Mouse (Mus musculus) testis, postnatal 14 days (tissue): ENCODE measurements at regions not wholly inside any gene's neighbourhood (a gene's known extent, or its start where the extent isn't known, plus 50 kb on each side); places are given as distances from the start of the nearest gene placed in this dataset.

Experiments
- DNase-seq: peaks from one replicate; pipeline ENCODE4 v3.0.0; 2021; ENCODE audit warnings: low spot score

GRCm38 (mm10) chr4:9218380-9218779 lies 979.5 kb upstream of the Car8 start:
- DNase-seq, result no peak

GRCm38 (mm10) chr4:9208606-9209005 lies 969.8 kb upstream of the Car8 start:
- DNase-seq, result no peak

DNA sequence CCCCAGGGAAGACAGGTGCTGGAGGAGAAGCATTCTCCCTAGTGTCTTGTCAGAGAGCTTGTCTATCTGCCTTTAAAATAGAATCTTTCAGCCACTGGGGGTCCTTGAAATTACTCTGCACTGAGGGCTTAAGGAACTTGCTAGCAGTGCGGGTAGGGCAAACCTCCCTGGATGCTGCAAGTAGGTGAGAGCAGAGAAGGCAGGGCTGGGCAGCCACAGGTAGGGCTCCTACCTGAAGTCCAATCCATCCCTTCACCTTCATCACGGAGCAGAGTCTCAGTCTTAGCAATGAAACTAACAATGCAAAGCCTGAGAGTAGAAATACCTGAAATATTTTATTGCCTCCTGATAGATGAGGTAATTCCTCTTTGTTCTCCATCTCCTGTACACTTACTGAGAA lies 961.2 kb upstream of the Car8 start:
- DNase-seq, result no peak

DNA sequence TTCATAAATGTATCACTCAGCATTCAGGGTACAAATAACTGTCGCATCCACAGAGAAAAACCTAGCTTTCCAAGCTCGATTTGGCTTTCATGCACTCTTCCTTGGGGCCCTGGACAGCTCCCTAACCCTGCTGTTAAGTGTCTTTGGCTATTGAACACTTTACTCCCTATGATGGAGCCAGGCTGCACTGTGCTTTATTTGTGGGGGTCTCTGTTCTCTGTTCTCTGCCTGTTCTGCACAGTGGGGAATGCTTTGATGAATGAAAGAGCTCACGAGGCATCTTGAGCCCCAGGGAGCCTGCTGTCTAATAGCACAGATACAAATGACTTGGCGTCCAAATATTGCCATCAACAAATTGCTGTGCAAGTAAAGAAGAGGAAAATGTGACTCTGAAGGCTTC lies 957.6 kb upstream of the Car8 start:
- DNase-seq, result no peak

GRCm38 (mm10) chr4:9193121-9193520 lies 954.3 kb upstream of the Car8 start:
- no peak for DNase-seq

GRCm38 (mm10) chr4:9185156-9185875 lies 946.5 kb upstream of the Car8 start:
- DNase-seq, result no peak

GRCm38 (mm10) chr4:9184451-9185121 lies 945.7 kb upstream of the Car8 start:
- no peak for DNase-seq

GRCm38 (mm10) chr4:9174365-9174764 lies 935.5 kb upstream of the Car8 start:
- no peak for DNase-seq

DNA sequence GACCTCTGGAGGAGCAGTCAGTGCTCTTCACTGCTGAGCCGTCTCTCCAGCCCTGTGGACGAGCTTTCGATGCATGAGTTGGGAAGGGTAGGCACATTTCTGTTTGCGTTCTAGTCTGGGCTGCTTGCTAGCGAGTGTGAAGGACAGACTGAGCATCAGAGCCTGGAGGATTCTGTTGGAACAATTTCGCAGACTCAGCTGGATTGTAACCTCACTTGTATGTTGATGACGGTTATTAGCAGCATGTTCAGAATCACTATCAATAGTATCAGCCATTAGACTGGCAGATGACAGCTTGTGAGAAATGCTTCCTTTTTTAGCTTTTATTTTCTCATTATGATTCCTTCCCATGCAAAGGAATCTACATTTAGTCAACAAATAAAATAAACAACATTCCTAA lies 923.5 kb upstream of the Car8 start:
- no peak for DNase-seq

- no peak for DNase-seq
Measured at GRCm38 (mm10) chr4:9161814-9162133, 922.9 kb upstream of the Car8 start.

DNA sequence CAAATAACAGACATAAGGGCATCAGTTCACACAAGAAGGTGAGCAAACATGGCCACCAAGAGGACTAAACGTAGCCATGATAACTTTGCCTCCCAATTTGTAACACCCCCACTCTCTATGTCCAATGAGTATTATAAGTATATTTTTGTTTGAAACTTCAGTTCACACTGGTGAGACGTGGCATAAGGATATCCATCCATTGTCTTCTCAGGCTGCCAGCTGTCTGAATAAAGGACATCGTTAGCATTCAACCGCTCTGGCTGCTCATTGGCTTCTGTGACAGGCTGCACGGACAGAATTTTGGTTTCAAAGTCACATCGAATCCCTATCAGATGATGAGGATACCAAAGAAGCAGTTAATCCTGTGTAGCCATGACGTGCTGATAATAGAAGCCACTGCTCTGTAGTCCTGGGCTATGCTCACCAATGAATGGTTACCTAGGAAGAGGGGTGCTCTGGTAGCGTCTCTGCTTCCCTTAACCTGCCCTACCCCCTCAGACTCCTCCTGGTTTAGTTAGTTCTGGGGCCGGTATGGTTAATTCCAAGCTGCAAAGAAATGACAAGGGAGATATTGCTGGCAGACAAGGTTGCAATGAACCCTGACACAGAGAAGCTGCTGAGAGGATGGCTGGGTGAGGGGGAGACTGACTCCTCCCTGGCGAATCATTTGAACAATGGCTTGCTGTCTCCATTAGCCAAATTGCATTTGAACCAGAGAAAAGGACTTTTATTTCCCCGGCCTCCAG lies 922.4 kb upstream of the Car8 start:
- DNase-seq, result no peak

GRCm38 (mm10) chr4:9147732-9148131 lies 908.9 kb upstream of the Car8 start:
- no peak for DNase-seq

DNA sequence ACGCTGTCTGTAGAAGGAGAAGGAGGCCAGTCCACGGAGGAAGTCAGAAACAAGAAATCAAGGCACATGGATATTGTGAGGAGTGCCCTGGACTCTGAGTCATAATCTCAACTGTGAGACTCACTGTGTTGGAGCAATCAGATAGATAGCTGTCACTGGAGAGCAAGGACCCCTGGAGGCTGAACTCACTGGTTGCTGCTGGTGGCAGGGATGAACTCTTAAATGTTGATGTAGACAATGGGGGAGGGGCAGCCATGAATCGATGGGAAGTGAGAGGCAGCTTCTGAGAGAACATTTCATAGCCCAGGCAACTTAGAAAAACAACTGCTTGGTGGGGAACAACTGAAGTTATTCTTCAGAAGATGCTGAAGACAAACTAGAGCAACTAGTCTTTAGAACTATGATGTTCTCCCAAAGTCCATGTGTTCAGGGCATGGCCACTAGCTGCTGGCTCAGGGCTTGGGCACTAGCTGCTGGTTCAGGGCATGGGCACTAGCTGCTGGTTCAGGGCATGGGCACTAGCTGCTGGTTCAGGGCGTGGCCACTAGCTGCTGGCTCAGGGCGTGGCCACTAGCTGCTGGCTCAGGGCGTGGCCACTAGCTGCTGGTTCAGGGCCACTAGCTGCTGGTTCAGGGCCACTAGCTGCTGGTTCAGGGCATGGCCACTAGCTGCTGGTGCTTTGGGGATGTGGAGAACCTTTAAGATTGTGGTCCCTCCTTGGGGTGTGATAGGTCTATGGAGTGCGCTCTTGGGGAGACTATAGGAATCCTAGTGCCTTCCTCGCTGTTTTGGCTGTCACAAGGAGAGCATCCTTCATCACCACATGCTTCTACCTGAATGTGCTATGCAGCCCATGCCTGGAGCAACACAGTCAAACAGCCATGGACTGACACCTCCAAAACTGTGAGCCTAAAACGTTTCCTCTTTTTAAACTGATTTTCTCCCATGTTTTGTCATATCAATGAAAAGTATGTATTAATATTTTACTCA lies 905.7 kb upstream of the Car8 start:
- DNase-seq, result no peak

GRCm38 (mm10) chr4:9143087-9143486 lies 904.2 kb upstream of the Car8 start:
- no peak for DNase-seq

GRCm38 (mm10) chr4:9141946-9142683 lies 903.3 kb upstream of the Car8 start:
- no peak for DNase-seq

GRCm38 (mm10) chr4:9140691-9141090 lies 901.9 kb upstream of the Car8 start:
- no peak for DNase-seq

DNA sequence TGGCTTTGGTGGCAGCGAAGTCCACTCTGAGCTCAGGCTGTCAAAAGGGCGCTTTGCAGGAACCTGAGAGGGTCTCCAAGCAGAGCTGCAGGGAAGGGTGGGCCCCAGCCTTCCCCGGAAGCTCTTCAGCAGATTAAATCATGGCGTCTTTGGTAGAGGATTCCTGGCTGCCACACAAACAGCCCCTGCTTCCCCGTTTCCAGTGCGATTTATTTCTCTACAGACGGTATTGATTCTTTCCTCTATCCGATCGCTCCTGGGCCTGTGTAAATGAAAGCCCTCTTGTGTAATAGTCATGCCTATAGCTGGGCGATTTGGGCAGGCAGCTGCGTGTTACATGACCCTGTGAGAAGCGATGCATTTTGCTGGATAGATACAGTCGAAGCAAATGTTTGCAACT lies 897.8 kb upstream of the Car8 start:
- DNase-seq, result no peak

- DNase-seq, result peak; percentile 14
Measured at GRCm38 (mm10) chr4:9136188-9136569, 897.3 kb upstream of the Car8 start.

GRCm38 (mm10) chr4:9135481-9136187 lies 896.8 kb upstream of the Car8 start:
- peak; percentile 85 for DNase-seq

DNA sequence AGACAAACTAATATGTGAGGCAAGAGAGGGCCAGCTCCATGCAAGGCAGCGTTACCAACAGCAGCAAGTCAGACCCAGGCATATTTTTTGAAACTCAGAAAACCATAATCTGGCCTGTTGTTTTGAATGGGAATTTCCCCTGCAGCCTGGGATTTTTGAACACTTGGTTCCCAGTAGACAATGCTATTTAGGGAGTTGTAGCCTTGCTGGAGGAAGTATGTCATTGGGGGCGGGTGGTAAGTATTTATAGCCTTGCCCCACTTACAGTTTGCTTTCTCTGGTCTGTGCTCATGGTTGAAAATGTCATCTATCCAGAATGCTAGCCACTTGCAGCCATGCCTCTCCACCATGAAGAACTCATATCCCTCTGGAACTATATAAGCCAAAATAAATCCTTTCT lies 894.9 kb upstream of the Car8 start:
- no peak for DNase-seq
